Mouse (Mus musculus): ENCODE data around the gene Rnase4. TPM values are rescaled to one million over a fixed set of nuclear protein-coding genes. Genes with fewer than 3 reads are reported as not detected.

Rnase4 gene
- polyA plus RNA-seq, 1 experiment = 8.8 TPM

- Histone ChIP-seq H3K27me3 (ENCODE audit: control insufficient read depth, insufficient read depth, low read length) (no peaks in the 10 kb centered on the region), H3K27ac (ENCODE audit: control insufficient read depth, insufficient read depth, low read depth, low read length) (no peak overlapping the region), H3K4me3 (ENCODE audit: control insufficient read depth, low read depth, low read length) (no peak overlapping the region), H3K36me3 (ENCODE audit: control insufficient read depth, insufficient read depth, low read length) (no peaks in the 10 kb centered on the region), H3K4me1 (ENCODE audit: control insufficient read depth, insufficient read depth, low read length) (no peaks in the 10 kb centered on the region)
- TF ChIP-seq CTCF (IDR thresholded peaks at IDR 0.05; ENCODE audit: control insufficient read depth, insufficient read depth, insufficient replicate concordance, low read depth, low read length) = no peak
- no peak for TF ChIP-seq POLR2A (IDR thresholded peaks at IDR 0.05; ENCODE audit: control insufficient read depth, low read depth, low read length)
Observed at GRCm38 (mm10) chr14:51152249-51152870, 61.5 kb downstream of the Rnase4 start.

Other genes with a start within 250 kb of the Rnase4 start
- 9.3 and 12.6 TPM in 2 replicates for gene Tep1, start 220.5 kb upstream of the Rnase4 start, polyA plus RNA-seq (2012; rRNA removed)
- 0.04 and 0.07 TPM in 2 replicates for gene Klhl33, start 193.6 kb upstream of the Rnase4 start, polyA plus RNA-seq (2012; rRNA removed)
- 52.9 and 58.1 TPM in 2 replicates for gene Osgep, start 166.2 kb upstream of the Rnase4 start, polyA plus RNA-seq (2012; rRNA removed)
- gene Apex1, start 166.1 kb upstream of the Rnase4 start, polyA plus RNA-seq (2012; rRNA removed) = 31.1 and 33.9 TPM in 2 replicates
- 35.1 and 48.1 TPM in 2 replicates for gene Pip4p1, start 160.2 kb upstream of the Rnase4 start, polyA plus RNA-seq (2012; rRNA removed)
- 5.6 and 5.8 TPM in 2 replicates for gene Pnp, start 160.0 kb upstream of the Rnase4 start, polyA plus RNA-seq (2012; rRNA removed)
- 4.8 and 5.5 TPM in 2 replicates for gene Gm49342, start 146.6 kb upstream of the Rnase4 start, polyA plus RNA-seq (2012; rRNA removed)
- 22.3 and 22.9 TPM in 2 replicates for gene Pnp2, start 135.1 kb upstream of the Rnase4 start, polyA plus RNA-seq (2012; rRNA removed)
- gene Rnase10, start 83.3 kb upstream of the Rnase4 start, polyA plus RNA-seq (2012; rRNA removed) = 2.7 and 3.7 TPM in 2 replicates
- gene Rnase9, start 49.2 kb upstream of the Rnase4 start, polyA plus RNA-seq (2012; rRNA removed) = 1.0 TPM in 1 of 2 replicates, not detected in the other
- gene Rnase11, start 40.9 kb upstream of the Rnase4 start, polyA plus RNA-seq (2012; rRNA removed) = 0.22 and 0.49 TPM in 2 replicates
- 17.3 TPM in 1 of 2 replicates, not detected in the other for gene Rnase12, start 33.4 kb upstream of the Rnase4 start, polyA plus RNA-seq (2012; rRNA removed)
- 0.54 and 0.77 TPM in 2 replicates for gene Olfr750, start 16.6 kb upstream of the Rnase4 start, polyA plus RNA-seq (2012; rRNA removed)
- 0.89 and 1.5 TPM in 2 replicates for gene Ang, start 73 bp downstream of the Rnase4 start, polyA plus RNA-seq (2012; rRNA removed)
- 10.3 TPM in 1 of 2 replicates, not detected in the other for gene Eddm3b, start 23.3 kb downstream of the Rnase4 start, polyA plus RNA-seq (2012; rRNA removed)
- 0.63 and 0.93 TPM in 2 replicates for gene Rnase6, start 32.8 kb downstream of the Rnase4 start, polyA plus RNA-seq (2012; rRNA removed)
- 0.56 and 0.84 TPM in 2 replicates for gene Rnase1, start 55.7 kb downstream of the Rnase4 start, polyA plus RNA-seq (2012; rRNA removed)
- not detected in 2 replicates for gene Rnase2b, start 71.2 kb downstream of the Rnase4 start, polyA plus RNA-seq (2012; rRNA removed)
- not detected in 2 replicates for gene Ang2, start 108.1 kb downstream of the Rnase4 start, polyA plus RNA-seq (2012; rRNA removed)
- not detected in 2 replicates for gene Ear14, start 112.3 kb downstream of the Rnase4 start, polyA plus RNA-seq (2012; rRNA removed)
- gene Rnase2a, start 165.0 kb downstream of the Rnase4 start, polyA plus RNA-seq (2012; rRNA removed) = 0.17 TPM in 1 of 2 replicates, not detected in the other